Comparison of ENCODE assay signal across 1 mouse cellular context in the genomic region with DNA sequence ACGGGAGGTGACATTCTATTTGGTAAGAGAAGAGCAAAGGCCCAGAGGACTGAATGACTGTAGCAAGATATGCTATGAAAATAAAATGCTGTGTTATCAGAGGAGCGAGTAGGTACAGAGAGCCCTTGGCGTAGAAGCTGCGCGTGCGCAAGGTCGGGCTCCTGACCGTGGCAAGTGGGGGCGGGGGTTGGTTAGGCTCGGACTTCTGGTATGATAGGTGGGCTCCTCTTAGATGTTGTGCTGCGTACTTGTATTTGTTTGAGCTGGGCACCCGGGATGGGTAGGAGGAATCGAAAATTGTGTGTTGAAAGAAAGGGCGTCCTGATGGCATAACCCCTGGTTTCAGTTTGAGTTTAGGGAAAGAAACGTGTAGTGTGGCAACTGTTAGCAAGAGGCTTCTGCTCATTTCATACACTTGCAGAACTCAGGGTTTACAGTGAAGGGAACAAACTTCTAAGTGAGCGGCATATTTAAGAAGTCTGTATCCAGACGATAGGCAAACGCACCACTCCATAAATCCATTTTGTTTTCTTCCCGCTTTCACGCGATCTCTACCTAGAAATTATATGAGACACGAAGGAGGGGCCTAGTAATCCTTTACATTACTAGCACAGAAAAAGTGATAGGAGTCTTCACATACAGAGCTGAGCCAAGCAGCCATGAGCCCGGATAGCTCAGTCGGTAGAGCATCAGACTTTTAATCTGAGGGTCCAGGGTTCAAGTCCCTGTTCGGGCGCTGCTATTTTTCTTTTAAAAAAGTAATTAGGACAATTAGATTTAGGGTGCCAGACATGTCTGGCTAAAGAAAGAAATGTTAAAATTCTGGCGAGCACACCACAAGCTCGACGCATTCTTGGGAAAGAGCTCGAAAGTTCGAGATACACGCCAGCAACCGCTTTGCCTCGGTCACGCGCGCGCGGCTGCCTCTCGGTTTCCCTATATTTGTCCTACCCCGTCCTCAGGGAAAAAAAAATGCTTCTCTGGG.
TF ChIP-seq lines count a peak whose summit lies in the region.

No protein-coding gene starts in this region.

TF ChIP-seq in CH12.LX, 34 proteins besides CTCF, POLR2A, EP300 and RAD21:
- no peak for TF ChIP-seq MAFK (IDR thresholded peaks at IDR 0.05; ENCODE audit: insufficient replicate concordance, low read length)
- no peak for TF ChIP-seq ZC3H11A (IDR thresholded peaks at IDR 0.05; ENCODE audit: low read depth, low read length)
- peak; percentile 99 for TF ChIP-seq TBP (conservative IDR thresholded peaks at IDR 0.05; ENCODE audit: low read depth, low read length)
- no peak for TF ChIP-seq GABPA (IDR thresholded peaks at IDR 0.05; ENCODE audit: insufficient replicate concordance, low read depth, low read length)
- TF ChIP-seq HCFC1 (IDR thresholded peaks at IDR 0.05; ENCODE audit: low read depth, low read length) = no peak
- TF ChIP-seq ZNF384 (IDR thresholded peaks at IDR 0.05; ENCODE audit: low read depth, low read length) = no peak
- no peak for TF ChIP-seq MAZ (IDR thresholded peaks at IDR 0.05; ENCODE audit: low read depth, low read length)
- no peak for TF ChIP-seq IRF4 (IDR thresholded peaks at IDR 0.05; ENCODE audit: low read depth, low read length)
